Mouse (Mus musculus) lung, embryonic 15.5 days (tissue): ENCODE measurements at regions not wholly inside any gene's neighbourhood (a gene's known extent, or its start where the extent isn't known, plus 50 kb on each side); places are given as distances from the start of the nearest gene placed in this dataset.

Experiments
- ATAC-seq: fragments of 200-750 bp; cut with Nextera tagmentation; 2 replicates; pipeline ENCODE4 v1.8.0; 2017; ENCODE audit warnings: moderate number of reproducible peaks, borderline replicate concordance; ENCODE audit not compliant: low FRiP score, low TSS enrichment; ENCODE audit errors: extremely low read depth
- H3K27ac ChIP-seq: fragments of 300-500 bp; sonication (generic); 2 replicates; pipeline ENCODE4 v1.5.1; 2015; ENCODE audit warnings: moderate library complexity, mild to moderate bottlenecking, inconsistent platforms
- H3K27me3 ChIP-seq: fragments of 300-500 bp; sonication (generic); 2 replicates; pipeline ENCODE4 v1.6.1; 2015; ENCODE audit warnings: inconsistent platforms
- H3K36me3 ChIP-seq: fragments of 300-500 bp; sonication (generic); 2 replicates; pipeline ENCODE4 v1.6.1; 2015; ENCODE audit warnings: inconsistent platforms
- H3K4me1 ChIP-seq: fragments of 300-500 bp; sonication (generic); 2 replicates; pipeline ENCODE4 v1.6.1; 2015; ENCODE audit warnings: inconsistent platforms
- H3K4me2 ChIP-seq: fragments of 300-500 bp; sonication (generic); 2 replicates; pipeline ENCODE4 v1.6.1; 2015; ENCODE audit warnings: inconsistent platforms, mild to moderate bottlenecking, moderate library complexity
- H3K4me3 ChIP-seq: fragments of 300-500 bp; sonication (generic); 2 replicates; pipeline ENCODE4 v1.5.1; 2015; ENCODE audit warnings: mild to moderate bottlenecking, inconsistent platforms
- H3K9ac ChIP-seq: fragments of 300-500 bp; sonication (generic); 2 replicates; pipeline ENCODE4 v1.6.1; 2015; ENCODE audit warnings: inconsistent platforms
- H3K9me3 ChIP-seq: fragments of 300-500 bp; sonication (generic); 2 replicates; pipeline ENCODE4 v1.6.1; 2016; ENCODE audit warnings: inconsistent platforms
- WGBS: fragments of 180-500 bp; shearing (Covaris S2); methylation state at CpG from one replicate; pipeline ENCODE4 v1.1.7; 2015; 5-methylcytosine and 5-hydroxymethylcytosine counted together

DNA sequence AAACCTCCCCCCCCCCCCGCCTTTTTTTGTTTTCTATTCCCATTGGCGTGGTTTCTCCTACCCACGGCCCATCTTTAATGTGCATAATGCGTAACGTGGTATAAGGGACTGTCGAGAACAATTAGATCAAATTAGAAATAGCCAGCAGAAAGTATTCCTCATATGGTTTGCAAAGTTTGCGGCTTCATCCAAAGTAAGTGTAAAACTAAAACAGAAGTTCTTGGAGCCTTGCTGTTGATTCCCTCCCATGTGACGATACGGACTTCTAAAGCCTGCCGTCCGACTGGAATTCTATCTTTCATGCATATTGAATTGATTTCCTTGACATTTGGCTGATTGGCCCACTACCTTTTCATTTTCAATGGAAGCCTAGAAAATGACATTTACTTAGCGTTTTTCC lies 128.7 kb upstream of the Fam241a start:
- no peak for ATAC-seq
- Histone ChIP-seq H3K4me3 (no peak overlapping the region), H3K4me1 (no peaks in the 10 kb centered on the region), H3K27me3 (no peaks in the 10 kb centered on the region), H3K36me3 (no peaks in the 10 kb centered on the region), H3K9me3 (no peaks in the 10 kb centered on the region), H3K4me2 (no peak overlapping the region), H3K27ac (no peak overlapping the region), H3K9ac (no peak overlapping the region)
- WGBS = 87% methylated on average over 12 of the region's 12 CpGs

DNA sequence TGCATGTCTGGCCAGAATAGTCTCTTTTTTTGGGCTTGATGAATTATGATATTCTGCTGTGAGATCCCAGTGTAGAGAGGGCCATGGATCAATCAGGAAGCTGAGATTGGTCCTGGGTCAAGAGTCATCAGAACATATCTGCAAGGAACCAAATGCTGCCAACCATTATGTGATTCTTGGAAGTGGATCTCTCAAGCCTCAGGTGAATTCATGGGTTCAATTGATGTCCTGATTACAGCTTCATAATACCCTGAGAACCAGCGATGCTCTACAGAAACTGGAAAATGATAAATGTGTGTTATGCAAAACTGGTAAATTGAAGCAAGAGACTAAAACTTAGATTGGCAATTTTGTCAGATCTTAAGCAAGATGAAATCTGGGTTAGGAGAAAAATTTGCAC lies 118.8 kb upstream of the Fam241a start:
- Histone ChIP-seq H3K27me3 (no peaks in the 10 kb centered on the region), H3K9ac (no peak overlapping the region), H3K36me3 (no peaks in the 10 kb centered on the region), H3K4me3 (no peak overlapping the region), H3K4me2 (no peak overlapping the region), H3K9me3 (no peaks in the 10 kb centered on the region), H3K4me1 (no peaks in the 10 kb centered on the region), H3K27ac (no peak overlapping the region)
- no peak for ATAC-seq
- WGBS = 82% methylated on average over 1 of the region's 1 CpGs

DNA sequence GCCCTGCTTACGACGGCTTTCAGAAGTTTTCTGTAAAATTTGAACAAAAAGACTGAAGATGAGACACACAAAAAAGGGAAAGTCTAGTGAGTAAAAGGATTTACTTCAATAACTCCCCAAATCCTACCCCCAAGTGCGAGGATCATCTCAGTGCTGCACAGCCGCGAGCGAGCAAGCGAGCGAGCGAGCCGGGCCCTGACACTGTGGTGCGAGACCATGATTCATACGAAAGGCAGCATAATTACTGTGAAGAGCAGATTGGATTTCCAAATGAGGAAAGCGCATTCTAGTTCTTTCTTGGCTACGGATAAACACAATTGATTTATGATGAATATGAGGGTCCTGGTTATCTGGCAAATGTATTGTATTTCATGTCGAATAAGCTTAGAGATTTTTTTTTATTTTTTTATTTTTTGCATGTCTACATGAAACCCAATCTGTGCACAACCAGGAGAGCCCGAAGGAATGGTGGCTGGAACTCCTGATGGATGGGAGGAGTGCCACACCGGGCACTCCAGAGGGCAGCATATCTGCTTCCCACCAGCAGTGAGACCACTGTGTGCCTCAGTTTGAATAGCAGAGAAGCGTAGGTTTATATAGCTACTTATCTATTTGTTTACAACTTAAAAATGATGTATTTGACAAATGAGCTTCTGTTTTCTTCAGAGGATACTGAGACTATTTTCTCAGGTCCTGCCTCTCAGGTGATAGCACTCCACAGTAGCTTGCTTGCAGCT lies 106.9 kb upstream of the Fam241a start:
- H3K9me3 ChIP-seq = no peaks in the 10 kb centered on the region
- 70% methylated on average over 18 of the region's 18 CpGs for WGBS
- no peak for ATAC-seq

DNA sequence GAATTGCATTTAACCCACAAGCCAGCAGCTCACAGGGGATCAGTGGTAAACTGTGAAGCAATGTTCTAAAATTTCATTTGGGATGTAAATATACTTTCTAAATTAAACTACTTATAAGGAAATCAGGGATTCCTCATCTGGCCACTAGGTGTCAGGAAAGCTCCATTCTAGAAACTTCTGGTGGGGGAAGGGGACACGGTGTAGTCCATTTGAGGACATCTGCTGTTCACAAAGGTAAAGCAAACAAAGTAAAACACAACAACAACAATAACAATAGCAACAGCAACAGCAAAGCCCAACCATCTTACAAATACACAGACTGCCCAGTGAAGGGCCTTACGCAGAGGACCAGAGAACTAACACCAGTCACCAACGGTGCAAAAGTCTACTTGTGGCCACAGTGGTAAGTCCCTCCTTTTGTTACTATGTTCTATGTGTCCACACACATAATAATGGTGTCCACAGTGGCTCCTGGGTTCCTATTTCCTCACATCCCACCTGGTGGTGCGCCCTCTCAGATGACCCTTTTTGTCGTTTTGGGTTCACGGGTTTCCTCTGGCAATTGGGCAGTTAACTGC lies 105.9 kb upstream of the Fam241a start:
- H3K4me1 ChIP-seq = no peaks in the 10 kb centered on the region
- no peak overlapping the region for H3K27ac ChIP-seq
- H3K4me3 ChIP-seq = no peak overlapping the region
- H3K36me3 ChIP-seq = no peaks in the 10 kb centered on the region
- ATAC-seq = no peak
- H3K27me3 ChIP-seq = no peaks in the 10 kb centered on the region
- H3K9ac ChIP-seq = no peak overlapping the region
- no peaks in the 10 kb centered on the region for H3K9me3 ChIP-seq
- H3K4me2 ChIP-seq = no peak overlapping the region
- 75% methylated on average over 6 of the region's 6 CpGs for WGBS

More for the DNA sequence above, 106.9 kb upstream of the Fam241a start:
- no peaks in the 10 kb centered on the region for H3K4me1 ChIP-seq
- no peak overlapping the region for H3K27ac ChIP-seq
- no peaks in the 10 kb centered on the region for H3K27me3 ChIP-seq
- no peak overlapping the region for H3K4me3 ChIP-seq
- H3K4me2 ChIP-seq = no peak overlapping the region
- no peaks in the 10 kb centered on the region for H3K36me3 ChIP-seq
- no peak overlapping the region for H3K9ac ChIP-seq

DNA sequence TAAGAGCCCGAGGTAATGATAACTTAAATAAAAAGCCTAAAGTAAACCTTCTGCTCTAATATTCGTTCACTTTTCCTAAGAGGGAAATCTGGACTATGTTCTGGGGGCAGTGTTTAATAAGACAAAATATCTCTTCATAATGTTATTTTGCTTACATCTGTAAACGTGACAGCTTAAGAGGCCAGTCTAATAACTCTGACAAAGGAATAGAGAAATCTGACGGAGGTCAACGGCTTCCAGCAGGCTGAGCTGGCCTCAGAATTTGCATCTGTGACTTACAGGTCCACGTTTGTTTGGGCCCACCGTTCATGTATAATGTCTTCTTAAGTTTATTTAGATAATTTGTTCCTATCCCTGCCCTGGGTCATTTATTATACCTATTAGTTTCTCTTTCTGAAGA lies 99.6 kb upstream of the Fam241a start:
- Histone ChIP-seq H3K4me1 (no peaks in the 10 kb centered on the region), H3K27ac (no peak overlapping the region), H3K27me3 (no peaks in the 10 kb centered on the region), H3K9ac (no peak overlapping the region), H3K36me3 (no peaks in the 10 kb centered on the region), H3K9me3 (no peaks in the 10 kb centered on the region), H3K4me3 (no peak overlapping the region), H3K4me2 (no peak overlapping the region)
- WGBS = 34% methylated on average over 7 of the region's 7 CpGs
- ATAC-seq = no peak

DNA sequence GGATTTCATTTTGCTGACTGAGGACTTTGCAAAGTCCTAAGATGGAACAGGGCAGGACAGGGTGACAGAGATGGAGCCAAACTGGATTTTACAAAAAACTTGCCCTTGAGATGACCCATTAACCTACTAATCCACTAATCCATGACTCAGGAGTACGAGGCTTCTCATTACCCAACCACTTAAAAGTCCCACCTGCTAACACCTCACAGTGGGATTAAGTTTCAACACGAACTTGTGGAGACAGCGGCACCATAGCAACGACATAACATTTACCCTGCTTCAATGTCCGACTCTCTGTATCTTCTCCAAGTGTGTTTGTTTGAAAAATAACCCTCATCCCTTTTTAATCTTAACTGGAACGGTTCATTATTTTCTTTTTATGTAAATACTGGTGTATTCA lies 91.5 kb upstream of the Fam241a start:
- no peaks in the 10 kb centered on the region for H3K9me3 ChIP-seq
- H3K27me3 ChIP-seq = no peaks in the 10 kb centered on the region
- no peak for ATAC-seq

DNA sequence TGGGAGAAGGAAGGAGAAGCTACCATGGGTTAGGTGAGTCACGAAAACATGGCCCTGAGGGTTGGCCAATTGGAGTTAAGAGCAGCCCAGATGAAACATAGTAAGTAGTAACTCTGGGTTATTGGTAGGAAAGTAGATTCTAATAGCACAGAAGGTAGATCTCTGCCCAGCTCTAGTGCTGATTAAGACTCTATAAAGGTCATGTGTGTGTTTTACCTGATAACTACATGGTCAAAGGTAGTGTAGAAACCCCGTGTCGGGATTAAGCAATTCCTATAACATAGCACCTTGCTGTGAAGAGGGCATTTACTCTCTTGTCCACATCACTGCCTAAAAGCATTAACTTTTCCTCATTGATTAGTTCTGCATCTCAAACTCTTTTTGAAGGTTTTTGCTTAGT lies 89.0 kb upstream of the Fam241a start:
- Histone ChIP-seq H3K9me3 (no peaks in the 10 kb centered on the region), H3K27me3 (no peaks in the 10 kb centered on the region), H3K4me3 (no peak overlapping the region), H3K27ac (no peak overlapping the region), H3K9ac (no peak overlapping the region), H3K36me3 (no peaks in the 10 kb centered on the region), H3K4me1 (no peaks in the 10 kb centered on the region), H3K4me2 (no peak overlapping the region)
- WGBS = 89% methylated on average over 3 of the region's 3 CpGs
- ATAC-seq = no peak

More for the DNA sequence above, 91.5 kb upstream of the Fam241a start:
- Histone ChIP-seq H3K36me3 (no peaks in the 10 kb centered on the region), H3K9ac (no peak overlapping the region), H3K4me1 (no peaks in the 10 kb centered on the region), H3K4me3 (no peak overlapping the region), H3K27ac (no peak overlapping the region), H3K4me2 (no peak overlapping the region)
- WGBS = 37% methylated on average over 6 of the region's 6 CpGs

DNA sequence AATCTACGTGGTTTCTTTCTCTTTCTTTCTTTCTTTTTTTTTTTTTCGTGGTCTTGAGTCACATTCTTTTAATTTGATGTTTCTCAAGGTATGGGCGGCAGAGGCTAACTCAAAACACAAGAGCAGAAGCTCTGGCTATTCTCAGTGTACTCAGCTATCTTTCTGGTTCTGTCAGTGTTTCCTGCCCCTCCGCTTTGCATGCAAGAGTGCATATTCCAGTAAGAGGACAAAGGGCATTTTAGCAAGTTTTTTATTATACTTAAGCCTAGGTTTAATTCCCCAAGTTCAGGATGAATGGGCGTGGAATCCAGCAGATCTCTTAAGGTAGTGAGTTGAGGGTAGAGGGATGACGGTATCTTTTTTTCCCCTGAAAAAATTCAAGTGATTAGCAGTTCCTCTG lies 81.1 kb upstream of the Fam241a start:
- no peaks in the 10 kb centered on the region for H3K9me3 ChIP-seq
- H3K4me1 ChIP-seq = no peaks in the 10 kb centered on the region
- no peak overlapping the region for H3K27ac ChIP-seq
- no peak overlapping the region for H3K4me3 ChIP-seq
- 69% methylated on average over 6 of the region's 6 CpGs for WGBS
- no peak for ATAC-seq
- no peak overlapping the region for H3K4me2 ChIP-seq
- H3K27me3 ChIP-seq = no peaks in the 10 kb centered on the region
- H3K36me3 ChIP-seq = no peaks in the 10 kb centered on the region
- H3K9ac ChIP-seq = no peak overlapping the region

DNA sequence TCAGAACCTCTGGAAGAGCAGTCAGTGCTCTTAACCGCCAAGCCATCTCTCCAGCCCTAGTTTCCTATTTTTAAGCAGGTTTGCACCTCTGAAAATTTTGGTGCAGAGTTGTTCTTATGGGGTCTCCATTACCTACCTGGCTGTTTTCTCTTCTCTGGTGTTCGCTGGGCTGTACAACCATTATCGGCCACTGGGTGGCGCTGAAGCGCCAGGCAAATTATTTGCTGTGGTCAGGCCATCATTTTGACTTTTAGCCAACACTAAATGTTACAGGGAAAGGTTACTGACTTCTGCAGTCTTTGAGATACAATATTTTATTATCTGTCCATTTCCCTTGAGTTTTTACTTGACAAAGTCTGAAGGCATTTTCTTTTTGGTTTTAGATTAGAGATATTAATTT lies 74.8 kb upstream of the Fam241a start:
- Histone ChIP-seq H3K4me2 (no peak overlapping the region), H3K27me3 (no peaks in the 10 kb centered on the region), H3K27ac (no peak overlapping the region), H3K9ac (no peak overlapping the region), H3K4me3 (no peak overlapping the region), H3K9me3 (no peaks in the 10 kb centered on the region), H3K36me3 (no peaks in the 10 kb centered on the region), H3K4me1 (no peaks in the 10 kb centered on the region)
- WGBS = 5% methylated on average over 5 of the region's 5 CpGs
- no peak for ATAC-seq

DNA sequence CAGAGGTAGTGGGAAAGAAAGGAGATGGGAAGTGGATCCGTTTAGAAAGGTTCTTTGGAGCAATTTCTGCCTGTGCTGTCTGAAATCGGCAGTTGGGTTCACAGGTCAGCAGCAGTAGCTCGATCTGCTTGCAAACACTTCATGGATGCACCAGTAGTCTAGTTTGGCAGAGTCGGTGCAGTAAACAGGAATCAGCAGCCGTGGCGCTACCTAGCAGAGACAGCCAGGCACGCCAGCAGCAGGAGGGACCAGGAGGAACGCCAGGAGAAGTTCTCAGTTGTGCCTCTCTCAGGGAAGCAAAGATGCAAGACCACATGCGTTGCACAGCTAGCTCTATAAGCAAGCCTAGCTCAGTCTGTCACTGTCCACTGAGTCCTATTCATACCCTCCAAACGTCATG lies 71.0 kb upstream of the Fam241a start:
- 66% methylated on average over 10 of the region's 10 CpGs for WGBS
- no peak for ATAC-seq

DNA sequence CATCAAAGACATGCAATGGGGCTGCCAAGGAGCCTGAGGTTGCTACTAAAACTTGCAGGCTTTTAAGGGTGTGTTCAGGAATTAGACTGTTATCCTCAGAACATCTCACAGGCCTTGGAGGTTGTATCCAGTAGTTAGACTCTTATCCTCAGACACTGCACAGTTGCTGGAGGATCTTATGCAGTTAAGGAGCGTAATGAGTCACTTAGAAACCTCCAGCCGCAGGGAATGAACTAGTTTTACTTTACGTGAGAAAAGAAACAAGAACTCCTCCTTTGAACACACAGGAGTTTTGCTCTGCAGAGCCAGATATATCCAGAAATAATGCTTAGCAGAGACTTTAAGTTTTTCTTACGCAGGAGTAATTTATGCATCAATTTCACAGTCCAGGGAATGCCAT lies 70.1 kb upstream of the Fam241a start:
- Histone ChIP-seq H3K27me3 (no peaks in the 10 kb centered on the region), H3K27ac (no peak overlapping the region), H3K9me3 (no peaks in the 10 kb centered on the region), H3K9ac (no peak overlapping the region), H3K4me3 (no peak overlapping the region), H3K4me1 (no peaks in the 10 kb centered on the region), H3K36me3 (no peaks in the 10 kb centered on the region), H3K4me2 (no peak overlapping the region)
- WGBS = 84% methylated on average over 4 of the region's 4 CpGs
- no peak for ATAC-seq

More for the DNA sequence above, 71.0 kb upstream of the Fam241a start:
- H3K4me1 ChIP-seq = no peaks in the 10 kb centered on the region
- H3K9ac ChIP-seq = no peak overlapping the region
- H3K9me3 ChIP-seq = no peaks in the 10 kb centered on the region
- no peak overlapping the region for H3K4me2 ChIP-seq
- no peak overlapping the region for H3K27ac ChIP-seq
- H3K27me3 ChIP-seq = no peaks in the 10 kb centered on the region
- no peak overlapping the region for H3K4me3 ChIP-seq
- H3K36me3 ChIP-seq = no peaks in the 10 kb centered on the region

DNA sequence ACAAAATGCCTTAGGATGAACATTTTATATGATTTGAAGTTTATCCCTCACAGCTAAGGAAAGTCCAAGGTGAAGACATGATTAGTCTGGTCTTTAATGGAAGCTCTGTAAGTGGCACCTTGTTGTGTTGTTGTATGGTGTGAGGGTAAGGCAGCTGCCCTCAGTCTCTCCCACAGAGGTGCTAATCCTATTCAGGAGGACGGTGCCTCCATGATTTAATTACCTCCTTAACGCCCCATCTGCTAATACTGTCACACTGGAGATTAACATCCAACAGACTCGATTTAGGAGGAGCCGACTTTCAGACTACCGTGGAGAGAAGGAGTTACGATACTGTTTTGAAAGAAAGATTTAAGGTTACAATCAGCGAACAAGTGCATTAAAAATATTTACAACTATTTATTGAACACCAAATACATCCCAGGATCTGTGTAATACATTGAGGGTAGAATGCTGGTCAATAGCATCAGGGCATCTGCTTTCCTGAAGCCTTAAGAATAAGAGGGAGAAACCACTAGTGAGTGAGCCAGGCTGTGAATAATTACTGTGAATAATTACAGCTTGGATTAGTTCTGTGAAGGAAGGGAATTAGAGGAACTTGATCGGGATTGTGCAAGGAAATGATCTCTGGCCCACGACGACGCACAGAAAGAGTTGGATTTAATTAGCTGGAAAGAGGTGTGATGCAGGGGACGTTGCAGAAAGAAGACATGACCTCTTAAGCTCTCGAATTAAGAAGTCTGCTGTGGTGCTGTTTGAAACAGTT lies 63.0 kb upstream of the Fam241a start:
- H3K4me3 ChIP-seq = no peak overlapping the region
- H3K27me3 ChIP-seq = no peaks in the 10 kb centered on the region
- no peak overlapping the region for H3K4me2 ChIP-seq
- H3K9me3 ChIP-seq = no peaks in the 10 kb centered on the region
- no peaks in the 10 kb centered on the region for H3K4me1 ChIP-seq
- 32% methylated on average over 13 of the region's 13 CpGs for WGBS
- H3K9ac ChIP-seq = no peak overlapping the region
- ATAC-seq = no peak
- H3K27ac ChIP-seq = no peak overlapping the region
- no peaks in the 10 kb centered on the region for H3K36me3 ChIP-seq
